Mouse (Mus musculus) ES-E14 (cell line): ENCODE results near the gene Mettl1. TPM values are rescaled to one million over a fixed set of nuclear protein-coding genes. Genes with fewer than 3 reads are reported as not detected.

ENCODE experiments used
- DNase-seq: peaks from one replicate; pipeline ENCODE4 v3.0.0-alpha.2; 2013; ENCODE audit warnings: low read depth, low spot score
- H3K27ac ChIP-seq: 2 replicates; pipeline ENCODE4 v1.5.1; 2012; ENCODE audit warnings: low read depth, mild to moderate bottlenecking, low read length, moderate library complexity, mixed read lengths; ENCODE audit not compliant: poor library complexity, insufficient read depth, severe bottlenecking
- H3K36me3 ChIP-seq: 2 replicates; pipeline ENCODE4 v1.6.1; 2012; ENCODE audit warnings: mild to moderate bottlenecking, low read length, moderate library complexity, mixed read lengths; ENCODE audit not compliant: control insufficient read depth, poor library complexity, insufficient read depth, severe bottlenecking
- H3K4me1 ChIP-seq, 2 experiments: fragments of 150-350 bp in 1 of 2; sonication (generic) in 1 of 2; 2 replicates each; pipeline ENCODE4 v1.6.1; 2012; ENCODE audit warnings: low read length in 2 of 2, mild to moderate bottlenecking in 1 of 2, mixed read lengths in 1 of 2; ENCODE audit not compliant: control insufficient read depth in 2 of 2, insufficient read depth in 2 of 2, poor library complexity in 1 of 2
- H3K4me3 ChIP-seq, 2 experiments: fragments of 150-350 bp in 1 of 2; sonication (generic) in 1 of 2; 2 replicates each; pipeline ENCODE4 v1.5.1; 2012; ENCODE audit warnings: low read length in 2 of 2, low read depth in 1 of 2, mild to moderate bottlenecking in 1 of 2, mixed read lengths in 1 of 2; ENCODE audit not compliant: insufficient read depth in 1 of 2, poor library complexity in 1 of 2, severe bottlenecking in 1 of 2
- H3K9ac ChIP-seq: 2 replicates; pipeline ENCODE4 v1.6.1; 2012; ENCODE audit warnings: low read depth, mild to moderate bottlenecking, low read length, mixed read lengths; ENCODE audit not compliant: poor library complexity, insufficient read depth, severe bottlenecking
- H3K9me3 ChIP-seq: fragments of 150-350 bp; sonication (generic); 2 replicates; pipeline ENCODE4 v1.6.1; 2012; ENCODE audit warnings: low read depth, mild to moderate bottlenecking, low read length; ENCODE audit not compliant: control insufficient read depth, insufficient read depth
- CHD2 ChIP-seq: IDR thresholded peaks from 2 replicates; pipeline ENCODE4 v1.6.1; 2014; ENCODE audit warnings: mild to moderate bottlenecking, low read depth, low read length, inconsistent platforms
- HCFC1 ChIP-seq: IDR thresholded peaks from 2 replicates; pipeline ENCODE4 v1.6.1; 2012; ENCODE audit warnings: low read length, inconsistent platforms, borderline replicate concordance; ENCODE audit not compliant: insufficient read depth
- MAFK ChIP-seq: IDR thresholded peaks from 2 replicates; pipeline ENCODE4 v1.6.1; 2014; ENCODE audit warnings: mild to moderate bottlenecking, low read depth, low read length, inconsistent platforms; ENCODE audit not compliant: insufficient read depth
- ZC3H11A ChIP-seq: IDR thresholded peaks from 2 replicates; pipeline ENCODE4 v1.6.1; 2012; ENCODE audit warnings: low read depth, mild to moderate bottlenecking, inconsistent platforms, low read length, borderline replicate concordance
- ZNF384 ChIP-seq: IDR thresholded peaks from 2 replicates; pipeline ENCODE4 v1.6.1; 2012; ENCODE audit warnings: low read depth, low read length, inconsistent platforms
- in situ Hi-C, 2 experiments: fragments of 600-800 bp; cut with MboI; formaldehyde crosslinking; loops; one replicate each; pipeline ENCODE4 v1.15.1; 2025; ENCODE audit warnings: low sequenced_read_pairs in 2 of 2, inconsistent platforms in 1 of 2; ENCODE audit not compliant: unreplicated experiment in 2 of 2
- total RNA-seq: library from RNA; depleted of rRNA; stranded (reverse); fragments of 300-350 nt; gene quantifications from 2 replicates; pipeline ENCODE4 v1.2.3, GENCODE M21; 2012; rRNA removed

Gene Mettl1
- 20.4 and 21.4 TPM in 2 replicates for total RNA-seq

- DNase-seq: no peak
- H3K9me3 ChIP-seq: no peaks in the 10 kb centered on the region
These were observed at the start of gene Mettl1, which contains the start of gene Eef1akmt3 for GRCm38 (mm10) chr10:127041274-127041766. Gene Mettl1 (plus strand): TSS chr10:127041414. Gene Eef1akmt3 (minus strand): TSS chr10:127041513.

GRCm38 (mm10) chr10:126991676-126992075, 49.5 kb upstream of the Mettl1 start:
- H3K9me3 ChIP-seq: no peaks in the 10 kb centered on the region
- H3K27ac ChIP-seq: no peak overlapping the region
- no peak overlapping the region for H3K4me3 ChIP-seq
- TF ChIP-seq CHD2 (no peak), HCFC1 (no peak), ZNF384 (no peak)
- H3K36me3 ChIP-seq: peaks cover 38% of the 10 kb centered on the region
- no peak overlapping the region for H3K9ac ChIP-seq
- no peak for DNase-seq
- peaks cover 6 to 25% of the 10 kb centered on the region in 2 experiments for H3K4me1 ChIP-seq
- in situ Hi-C loops: loop anchor here (5.0 to 10.0 kb wide), 2 partner anchors 74 to 77 kb away; no protein-coding TSS in a partner anchor

More at GRCm38 (mm10) chr10:127041274-127041766, at the start of gene Mettl1, which contains the start of gene Eef1akmt3:
- TF ChIP-seq CHD2 (no peak), MAFK (no peak), ZNF384 (no peak; the same call in 1 of the 2 replicates), ZC3H11A (no peak), HCFC1 (no peak)
- Histone ChIP-seq H3K27ac (peak within 1 kb of the TSS; percentile 84), H3K9ac (peak within 1 kb of the TSS; percentile 95), H3K4me1 (peaks cover 3 to 18% of the 10 kb centered on the region in 2 experiments), H3K4me3 (peak within 1 kb of the TSS; percentile 87 to 96), H3K36me3 (peaks cover 19% of the 10 kb centered on the region)
- in situ Hi-C loops: no loop called here

GRCm38 (mm10) chr10:126993621-126994020, 47.6 kb upstream of the Mettl1 start:
- no peak for DNase-seq
- Histone ChIP-seq H3K4me1 (peaks cover 0 to 11% of the 10 kb centered on the region in 2 experiments; a peak in 2 of 4 replicates), H3K27ac (no peak overlapping the region), H3K9me3 (no peaks in the 10 kb centered on the region), H3K36me3 (peaks cover 53% of the 10 kb centered on the region), H3K9ac (no peak overlapping the region), H3K4me3 (no peak overlapping the region)
- in situ Hi-C loops: loop anchor here (5.0 to 10.0 kb wide), 2 partner anchors 76 to 79 kb away; no protein-coding TSS in a partner anchor
- TF ChIP-seq HCFC1: no peak
- no peak for TF ChIP-seq ZC3H11A
- no peak for TF ChIP-seq MAFK
- TF ChIP-seq ZNF384: no peak
- no peak for TF ChIP-seq CHD2

GRCm38 (mm10) chr10:126997340-126998113, 43.7 kb upstream of the Mettl1 start:
- Histone ChIP-seq H3K9ac (no peak overlapping the region), H3K9me3 (no peaks in the 10 kb centered on the region), H3K27ac (no peak overlapping the region), H3K4me3 (no peak overlapping the region), H3K4me1 (peaks cover 0 to 2% of the 10 kb centered on the region in 2 experiments; a peak in 1 of 4 replicates), H3K36me3 (peaks cover 40% of the 10 kb centered on the region)
- in situ Hi-C loops: loop anchor here in 1 of 2 experiments (10.0 kb wide), 1 partner anchor 83 kb away; no protein-coding TSS in a partner anchor
- TF ChIP-seq CHD2: no peak
- no peak for TF ChIP-seq ZC3H11A
- TF ChIP-seq HCFC1: no peak
- TF ChIP-seq MAFK: no peak
- TF ChIP-seq ZNF384: no peak
- no peak for DNase-seq
